Mouse (Mus musculus) liver, embryonic 12.5 days (tissue): ENCODE results near the gene Fancl. TPM values are rescaled to one million over a fixed set of nuclear protein-coding genes. Genes with fewer than 3 reads are reported as not detected.

ENCODE experiments used
- ATAC-seq: fragments of 200-750 bp; cut with Nextera tagmentation; 2 replicates; pipeline ENCODE4 v1.8.0; 2017; ENCODE audit warnings: moderate number of reproducible peaks, mild to moderate bottlenecking, moderate library complexity
- H3K27ac ChIP-seq: fragments of 300-500 bp; sonication (generic); 2 replicates; pipeline ENCODE4 v1.5.1; 2016; ENCODE audit warnings: mild to moderate bottlenecking
- H3K27me3 ChIP-seq: fragments of 300-500 bp; sonication (generic); replicated peaks from 2 replicates; pipeline ENCODE4 v1.6.1; 2016; ENCODE audit warnings: mild to moderate bottlenecking, moderate library complexity
- H3K36me3 ChIP-seq: fragments of 300-500 bp; sonication (generic); 2 replicates; pipeline ENCODE4 v1.6.1; 2016; ENCODE audit warnings: mild to moderate bottlenecking, moderate library complexity
- H3K4me1 ChIP-seq: fragments of 300-500 bp; sonication (generic); 2 replicates; pipeline ENCODE4 v1.6.1; 2016
- H3K4me2 ChIP-seq: fragments of 300-500 bp; sonication (generic); 2 replicates; pipeline ENCODE4 v1.6.1; 2016; ENCODE audit warnings: mild to moderate bottlenecking, moderate library complexity
- H3K4me3 ChIP-seq: fragments of 300-500 bp; sonication (generic); 2 replicates; pipeline ENCODE4 v1.5.1; 2016; ENCODE audit warnings: mild to moderate bottlenecking, moderate library complexity
- H3K9ac ChIP-seq: fragments of 300-500 bp; sonication (generic); 2 replicates; pipeline ENCODE4 v1.6.1; 2016; ENCODE audit warnings: mild to moderate bottlenecking, moderate library complexity
- H3K9me3 ChIP-seq: fragments of 300-500 bp; sonication (generic); replicated peaks from 2 replicates; pipeline ENCODE4 v1.6.1; 2016; ENCODE audit warnings: mild to moderate bottlenecking, moderate library complexity
- WGBS: fragments of 180-500 bp; shearing (Covaris S2); methylation state at CpG from one replicate; pipeline ENCODE4 v1.1.7; 2016; ENCODE audit not compliant: insufficient replicate concordance; 5-methylcytosine and 5-hydroxymethylcytosine counted together
- polyA plus RNA-seq: library from polyadenylated mRNA; unstranded; fragments of >200 nt; fragmentation: Nextera tagmentation; extraction: Ambion mirVana; gene quantifications from 2 replicates; pipeline ENCODE4 v1.2.1, GENCODE M21; 2016

The Fancl gene
- polyA plus RNA-seq, 1 experiment from 2014 or later = 25.9 TPM

DNA sequence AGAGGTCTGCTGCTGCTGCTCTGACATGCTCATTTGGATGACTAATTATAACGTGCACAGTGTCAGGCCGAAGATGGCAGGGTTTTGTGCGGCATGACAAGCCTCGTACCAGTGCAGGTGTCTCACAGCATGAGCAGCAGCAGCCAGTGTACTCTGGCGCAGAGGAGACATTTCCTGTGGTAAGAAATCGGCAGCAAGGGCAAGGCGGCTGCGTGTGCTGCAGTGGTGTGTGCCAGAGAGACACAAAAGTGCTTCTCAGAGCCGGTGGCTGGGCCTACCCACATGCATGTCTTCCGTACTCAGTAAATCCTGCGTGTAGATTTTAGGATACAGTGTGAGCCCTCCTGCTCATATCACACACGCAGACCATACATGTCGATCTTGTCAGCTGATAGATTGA lies 51.9 kb downstream of the Fancl start:
- H3K4me1 ChIP-seq = no peaks in the 10 kb centered on the region
- H3K36me3 ChIP-seq = peaks cover 6% of the 10 kb centered on the region; the same call in 1 of the 2 replicates
- no peaks in the 10 kb centered on the region for H3K27me3 ChIP-seq
- H3K9me3 ChIP-seq = no peaks in the 10 kb centered on the region
- H3K4me2 ChIP-seq = no peak overlapping the region
- WGBS = 76% methylated on average over 13 of the region's 13 CpGs
- H3K4me3 ChIP-seq = no peak overlapping the region
- H3K9ac ChIP-seq = no peak overlapping the region
- no peak for ATAC-seq
- no peak overlapping the region for H3K27ac ChIP-seq

DNA sequence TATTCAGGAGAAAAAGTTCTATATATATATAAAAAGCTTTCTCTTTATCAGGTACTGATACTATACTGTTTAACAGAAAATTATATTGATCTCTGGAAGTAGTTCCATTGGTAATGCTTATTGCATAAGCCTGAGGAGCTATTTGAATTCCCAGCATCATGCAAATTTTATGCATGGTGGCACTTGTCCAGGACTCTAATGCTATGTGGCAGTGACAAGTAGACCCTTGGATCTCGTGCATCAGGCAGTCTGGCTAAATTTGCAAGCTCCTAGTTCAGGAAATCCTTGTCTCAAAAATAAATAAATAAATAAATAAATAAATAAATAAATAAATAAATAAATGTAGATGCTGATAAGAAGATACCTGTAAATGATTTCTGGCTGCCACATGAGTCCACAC lies 55.2 kb downstream of the Fancl start:
- ATAC-seq = no peak
- no peak overlapping the region for H3K27ac ChIP-seq
- peaks cover 19% of the 10 kb centered on the region for H3K36me3 ChIP-seq
- no peaks in the 10 kb centered on the region for H3K4me1 ChIP-seq
- H3K9me3 ChIP-seq = no peaks in the 10 kb centered on the region
- H3K4me3 ChIP-seq = no peak overlapping the region
- H3K4me2 ChIP-seq = no peak overlapping the region
- no peaks in the 10 kb centered on the region for H3K27me3 ChIP-seq
- H3K9ac ChIP-seq = no peak overlapping the region
- WGBS = 66% methylated on average over 1 of the region's 1 CpGs

DNA sequence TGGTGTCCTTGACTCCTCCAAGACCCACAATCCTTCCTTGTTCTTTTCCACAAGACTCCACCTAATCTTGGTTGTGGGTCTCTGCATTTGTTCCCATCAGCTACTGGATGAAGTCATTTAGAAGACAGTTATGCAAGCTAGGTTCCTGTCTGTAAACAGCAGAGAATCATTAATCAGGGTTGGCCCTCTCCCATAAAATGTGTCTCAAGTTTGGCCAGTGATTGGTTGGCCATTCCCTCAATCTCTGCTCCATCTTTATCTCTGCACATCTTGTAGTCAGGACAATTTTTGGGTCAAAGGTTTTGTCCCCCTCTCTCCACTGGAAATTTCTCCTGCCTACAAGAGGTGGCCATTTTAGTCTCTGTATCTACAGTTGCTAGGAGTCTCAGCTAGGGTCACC lies 58.4 kb downstream of the Fancl start:
- no peak for ATAC-seq
- H3K4me3 ChIP-seq = no peak overlapping the region
- H3K27ac ChIP-seq = no peak overlapping the region
- peaks cover 21% of the 10 kb centered on the region for H3K36me3 ChIP-seq
- H3K4me2 ChIP-seq = no peak overlapping the region
- no peaks in the 10 kb centered on the region for H3K27me3 ChIP-seq
- H3K9me3 ChIP-seq = no peaks in the 10 kb centered on the region; the same call in 1 of the 2 replicates
- no peak overlapping the region for H3K9ac ChIP-seq
- no peaks in the 10 kb centered on the region for H3K4me1 ChIP-seq

DNA sequence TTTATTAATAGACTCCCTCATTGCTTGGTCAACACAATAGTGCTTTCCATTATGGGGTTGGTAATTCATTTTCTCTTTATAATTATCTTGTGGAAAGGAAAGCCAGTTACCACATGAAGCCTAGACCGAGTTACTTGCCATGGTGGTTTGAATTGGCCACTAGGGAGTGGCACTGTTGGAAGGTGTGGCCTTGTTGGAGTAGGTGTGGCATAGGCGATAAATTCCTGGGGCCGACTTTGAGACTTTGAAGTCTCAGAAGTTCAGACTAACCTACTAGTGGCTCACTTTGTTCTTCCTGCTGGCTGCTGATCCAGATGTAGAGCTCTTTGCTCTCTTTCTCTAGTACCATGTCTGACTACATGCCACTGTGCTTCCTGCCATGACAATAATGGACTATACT lies 63.9 kb downstream of the Fancl start:
- H3K27me3 ChIP-seq = no peaks in the 10 kb centered on the region
- H3K9ac ChIP-seq = no peak overlapping the region
- peaks cover 14% of the 10 kb centered on the region for H3K4me1 ChIP-seq
- no peak overlapping the region for H3K27ac ChIP-seq
- ATAC-seq = peak; percentile 75
- WGBS = 71% methylated on average over 3 of the region's 3 CpGs
- H3K36me3 ChIP-seq = peaks cover 16% of the 10 kb centered on the region
- no peak overlapping the region for H3K4me2 ChIP-seq
- H3K4me3 ChIP-seq = no peak overlapping the region
- H3K9me3 ChIP-seq = no peaks in the 10 kb centered on the region; the same call in 1 of the 2 replicates

DNA sequence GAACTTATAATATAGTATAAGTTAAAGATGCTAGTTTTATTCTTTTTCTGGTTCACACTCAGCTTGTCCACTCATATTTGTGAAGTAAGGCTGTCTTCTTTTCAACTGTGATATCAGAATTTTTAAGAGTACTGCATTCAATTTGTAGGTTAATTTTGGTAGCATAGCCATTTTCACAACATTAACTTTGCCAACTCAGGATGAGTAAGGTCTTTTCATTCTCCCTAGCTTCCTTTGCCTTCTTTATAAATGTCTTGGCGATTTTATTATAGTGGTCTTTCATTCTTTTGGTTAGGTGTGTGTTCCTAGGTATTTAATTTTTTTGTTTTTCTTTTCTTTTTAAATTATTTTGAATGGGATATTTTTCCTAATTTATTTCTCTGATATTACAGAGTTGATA lies 64.7 kb downstream of the Fancl start:
- Histone ChIP-seq H3K4me3 (no peak overlapping the region), H3K36me3 (peaks cover 12% of the 10 kb centered on the region; the same call in 1 of the 2 replicates), H3K9ac (no peak overlapping the region), H3K27ac (no peak overlapping the region), H3K4me2 (no peak overlapping the region), H3K27me3 (no peaks in the 10 kb centered on the region), H3K4me1 (peaks cover 14% of the 10 kb centered on the region), H3K9me3 (no peaks in the 10 kb centered on the region; the same call in 1 of the 2 replicates)
- no peak for ATAC-seq
- WGBS = 86% methylated on average over 1 of the region's 1 CpGs

DNA sequence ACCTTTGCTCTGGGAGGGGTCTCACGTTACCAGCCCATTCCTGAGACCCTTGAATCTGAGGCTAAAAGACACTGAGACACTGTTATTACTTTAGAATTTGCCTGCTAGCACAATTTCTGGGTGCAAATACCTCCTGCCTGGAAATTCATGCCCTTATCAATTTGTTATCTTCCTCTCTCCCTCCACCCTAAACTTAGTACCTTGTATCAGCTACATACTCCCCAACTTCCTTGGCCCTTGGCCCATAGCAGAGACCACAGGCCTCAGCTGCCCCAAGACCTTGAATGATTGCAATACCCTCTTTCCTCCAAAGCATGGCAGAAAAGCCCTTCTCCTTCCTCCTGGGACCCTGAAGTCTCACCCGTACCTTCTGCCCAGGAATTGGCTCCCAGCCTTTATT lies 65.3 kb downstream of the Fancl start:
- no peaks in the 10 kb centered on the region; the same call in 1 of the 2 replicates for H3K9me3 ChIP-seq
- H3K9ac ChIP-seq = no peak overlapping the region
- no peak overlapping the region for H3K27ac ChIP-seq
- H3K4me2 ChIP-seq = no peak overlapping the region
- no peaks in the 10 kb centered on the region for H3K27me3 ChIP-seq
- WGBS = 74% methylated on average over 2 of the region's 2 CpGs
- ATAC-seq = 0 out of 2 replicates have a peak, but pooled peaks have one; percentile 32
- H3K4me1 ChIP-seq = peaks cover 14% of the 10 kb centered on the region
- H3K4me3 ChIP-seq = no peak overlapping the region
- peaks cover 7% of the 10 kb centered on the region; the same call in 1 of the 2 replicates for H3K36me3 ChIP-seq

DNA sequence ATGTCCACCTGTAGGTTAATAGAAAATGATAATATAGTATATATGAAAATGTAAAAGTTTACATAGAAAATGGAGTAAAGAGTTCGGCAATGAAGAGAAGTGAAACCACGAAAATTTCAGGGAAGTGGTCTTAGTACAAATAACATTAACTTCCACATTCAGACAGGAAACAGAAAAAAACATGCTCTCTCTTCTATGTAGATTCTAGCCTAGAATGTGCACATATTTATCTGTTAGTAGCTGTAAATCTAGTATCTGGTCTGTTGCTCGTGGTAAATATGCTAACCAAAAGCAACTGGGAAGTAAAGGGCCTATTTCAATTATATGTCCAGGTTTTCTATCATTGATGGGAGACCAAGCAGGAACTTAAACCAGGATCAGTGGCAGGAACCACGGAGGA lies 66.8 kb downstream of the Fancl start:
- Histone ChIP-seq H3K9me3 (no peaks in the 10 kb centered on the region), H3K36me3 (no peaks in the 10 kb centered on the region), H3K4me2 (no peak overlapping the region), H3K4me1 (peaks cover 14% of the 10 kb centered on the region), H3K9ac (no peak overlapping the region), H3K27me3 (no peaks in the 10 kb centered on the region), H3K4me3 (no peak overlapping the region), H3K27ac (no peak overlapping the region)
- 47% methylated on average over 4 of the region's 4 CpGs for WGBS
- ATAC-seq = no peak

DNA sequence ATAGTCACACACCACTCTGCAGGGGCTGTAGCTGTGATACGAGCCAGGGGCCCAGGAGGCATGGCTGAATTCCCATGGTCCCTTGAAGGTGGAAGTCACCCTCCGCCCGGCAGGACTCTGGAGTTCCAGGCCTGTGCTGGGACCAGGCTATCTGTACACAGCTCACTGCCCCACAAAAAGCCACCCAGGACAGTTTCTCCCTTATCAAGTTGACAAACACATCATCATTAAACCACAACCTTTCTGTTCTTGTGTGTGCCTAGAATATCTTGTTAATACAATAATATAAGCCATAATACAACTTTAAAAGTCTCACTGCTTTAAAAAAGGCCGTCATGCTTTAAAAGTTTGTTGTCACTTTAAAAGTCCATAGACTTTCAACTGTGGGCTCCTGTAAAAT lies 68.1 kb downstream of the Fancl start:
- no peaks in the 10 kb centered on the region for H3K9me3 ChIP-seq
- H3K36me3 ChIP-seq = no peaks in the 10 kb centered on the region
- H3K4me1 ChIP-seq = peaks cover 14% of the 10 kb centered on the region
- 74% methylated on average over 4 of the region's 4 CpGs for WGBS
- H3K4me3 ChIP-seq = no peak overlapping the region
- 0 out of 2 replicates have a peak, but pooled peaks have one; percentile 15 for ATAC-seq
- no peak overlapping the region for H3K9ac ChIP-seq
- H3K27ac ChIP-seq = no peak overlapping the region
- H3K4me2 ChIP-seq = no peak overlapping the region
- H3K27me3 ChIP-seq = no peaks in the 10 kb centered on the region

DNA sequence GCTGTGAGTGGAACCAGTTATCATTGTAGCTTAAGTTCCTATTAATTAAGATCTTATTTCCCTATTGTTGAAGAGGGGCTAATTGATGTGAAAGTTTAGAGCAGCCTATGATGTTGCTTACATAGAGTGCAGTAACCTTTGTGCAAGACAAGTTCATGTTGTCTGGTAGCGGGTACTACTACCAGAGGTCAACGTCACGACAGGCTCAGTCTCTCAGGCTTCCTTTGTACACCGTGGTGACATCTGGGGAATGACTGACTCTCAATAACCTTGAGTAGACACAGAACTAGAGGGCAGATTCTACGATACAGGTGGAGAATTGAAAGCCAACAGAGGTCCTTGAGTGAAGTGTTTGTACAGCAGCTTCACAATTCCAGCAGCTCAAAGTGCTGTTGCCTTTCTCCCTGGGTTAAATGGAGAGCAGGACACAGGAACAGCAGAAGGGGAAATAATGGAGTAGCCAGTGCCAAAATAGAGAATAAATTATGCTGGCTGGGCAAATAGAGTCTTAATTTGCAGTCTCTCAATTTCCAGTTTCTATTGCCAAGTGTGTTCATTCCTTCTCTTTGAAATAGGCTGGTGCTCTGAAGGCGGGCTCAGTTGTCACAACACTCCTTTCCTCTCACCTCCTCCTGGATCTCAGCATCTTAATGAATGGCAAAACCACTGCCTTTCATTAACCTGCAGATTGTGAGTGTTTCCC lies 91.3 kb downstream of the Fancl start:
- Histone ChIP-seq H3K9ac (no peak overlapping the region), H3K4me1 (no peaks in the 10 kb centered on the region)
- 81% methylated on average over 6 of the region's 6 CpGs for WGBS

DNA sequence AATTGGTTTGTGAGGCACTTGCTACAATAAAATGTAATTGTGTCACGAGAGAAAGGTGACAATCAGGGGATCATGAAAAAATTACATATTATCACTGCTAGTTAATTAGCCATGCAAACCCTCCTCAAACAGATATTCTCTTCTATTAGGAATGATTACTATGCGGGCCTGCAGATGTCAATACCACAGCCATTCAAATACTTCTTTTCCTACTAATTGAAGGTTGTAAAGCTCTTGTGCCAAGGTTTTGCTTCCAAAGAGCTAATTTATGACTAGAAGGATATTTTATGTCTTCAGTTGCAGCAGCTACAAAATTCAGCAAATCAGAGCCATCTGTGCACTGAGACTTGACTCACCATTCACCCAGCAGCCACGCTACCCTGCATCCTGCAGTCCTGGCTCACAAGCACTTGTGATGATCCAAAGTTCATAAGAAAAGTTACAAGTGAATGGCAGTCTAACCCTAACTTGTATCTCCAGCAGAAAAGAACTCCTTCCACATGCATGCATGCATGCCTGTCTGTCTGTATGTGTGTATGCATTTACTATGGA lies 95.8 kb downstream of the Fancl start:
- ATAC-seq = no peak
- Histone ChIP-seq H3K9ac (no peak overlapping the region), H3K4me3 (no peak overlapping the region), H3K9me3 (no peaks in the 10 kb centered on the region), H3K4me1 (no peaks in the 10 kb centered on the region), H3K27me3 (no peaks in the 10 kb centered on the region), H3K27ac (no peak overlapping the region), H3K4me2 (no peak overlapping the region), H3K36me3 (peaks cover 17% of the 10 kb centered on the region)
- 83% methylated on average over 3 of the region's 3 CpGs for WGBS

More for the DNA sequence above, 91.3 kb downstream of the Fancl start:
- Histone ChIP-seq H3K27ac (no peak overlapping the region), H3K36me3 (peaks cover 34% of the 10 kb centered on the region), H3K27me3 (no peaks in the 10 kb centered on the region), H3K4me2 (no peak overlapping the region), H3K9me3 (no peaks in the 10 kb centered on the region), H3K4me3 (no peak overlapping the region)
- ATAC-seq = no peak

DNA sequence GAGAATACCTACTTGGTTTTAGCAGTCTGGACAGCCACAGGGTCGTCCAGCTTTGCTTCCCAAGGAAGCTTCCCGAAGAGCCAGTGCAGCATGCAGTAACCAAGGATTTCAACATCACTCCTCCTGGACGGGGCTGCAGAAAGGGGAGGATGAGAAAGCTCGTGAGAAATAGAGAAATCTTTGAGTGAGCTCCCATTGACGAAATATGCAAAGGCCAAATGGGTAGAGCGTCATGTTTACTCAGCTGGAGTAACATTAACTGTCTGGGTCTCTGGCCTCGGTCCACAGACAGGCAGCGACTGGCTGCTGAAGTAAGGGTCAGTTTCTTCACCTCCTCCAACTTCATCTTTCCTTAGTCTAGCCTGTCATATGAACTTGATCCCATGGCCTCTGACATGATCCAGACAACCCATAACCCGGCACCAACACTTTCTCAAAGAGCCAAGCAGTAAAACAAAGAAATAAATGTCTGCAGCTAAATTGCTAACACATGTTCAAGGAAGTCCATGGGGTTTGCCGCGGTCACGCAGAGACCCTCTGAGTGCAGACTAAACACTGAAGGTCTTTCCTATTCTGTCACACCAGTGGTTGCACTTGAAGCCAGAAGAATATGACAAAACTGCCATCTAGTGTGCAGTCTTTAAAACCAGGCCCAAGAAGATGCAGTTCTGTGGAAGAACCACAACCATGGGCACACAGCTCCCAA lies 104.0 kb downstream of the Fancl start:
- WGBS = 73% methylated on average over 12 of the region's 12 CpGs
- Histone ChIP-seq H3K9me3 (no peaks in the 10 kb centered on the region), H3K27ac (no peak overlapping the region), H3K4me2 (no peak overlapping the region), H3K36me3 (peaks cover 30% of the 10 kb centered on the region), H3K27me3 (no peaks in the 10 kb centered on the region), H3K4me1 (no peaks in the 10 kb centered on the region), H3K9ac (no peak overlapping the region), H3K4me3 (no peak overlapping the region)
- no peak for ATAC-seq

DNA sequence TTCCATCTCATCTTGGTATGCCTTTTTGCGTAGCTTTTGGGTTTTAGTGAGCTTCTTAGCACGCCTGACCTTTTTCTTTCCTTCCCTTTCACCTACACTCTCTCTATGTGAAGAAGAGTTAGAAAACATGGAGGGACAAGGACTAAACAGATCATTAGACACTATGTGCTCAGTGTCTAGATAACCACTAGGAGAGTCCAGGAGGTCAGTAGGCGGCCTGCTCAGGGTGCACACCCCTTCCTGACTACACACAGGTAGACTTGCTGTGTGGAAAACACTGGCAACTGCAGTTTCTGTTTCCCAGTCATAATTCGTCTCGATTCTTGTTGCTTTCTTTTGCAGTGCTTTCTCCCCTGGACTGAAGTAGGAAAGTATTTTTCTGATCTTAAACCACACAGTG lies 110.0 kb downstream of the Fancl start:
- WGBS = 78% methylated on average over 5 of the region's 5 CpGs
- no peak overlapping the region for H3K4me3 ChIP-seq
- H3K4me1 ChIP-seq = no peaks in the 10 kb centered on the region
- H3K27ac ChIP-seq = no peak overlapping the region
- H3K27me3 ChIP-seq = no peaks in the 10 kb centered on the region
- H3K4me2 ChIP-seq = no peak overlapping the region
- H3K9ac ChIP-seq = no peak overlapping the region
- H3K9me3 ChIP-seq = no peaks in the 10 kb centered on the region
- peaks cover 10% of the 10 kb centered on the region; the same call in 1 of the 2 replicates for H3K36me3 ChIP-seq
- ATAC-seq = no peak
